Mouse (Mus musculus) mouse trophoblast stem cell (cell line): Measurements from ENCODE around the gene Dner.

Source experiments
- in situ Hi-C, 2 experiments: fragments of 300-500 bp; cut with MseI, MboI; formaldehyde crosslinking; loops; 2 replicates in 1 of 2; 3 replicates in 1 of 2; pipeline ENCODE4 v1.15.1; 2025

The Dner gene

GRCm38 (mm10) chr1:84402154-84402553 is 293.9 kb downstream of the Dner start:
- in situ Hi-C loops, result no loop called here

GRCm38 (mm10) chr1:84399671-84400070 is 296.4 kb downstream of the Dner start:
- in situ Hi-C loops, result no loop called here

GRCm38 (mm10) chr1:84399118-84399517 is 296.9 kb downstream of the Dner start:
- in situ Hi-C loops, result no loop called here

- in situ Hi-C loops, result no loop called here
Measured at GRCm38 (mm10) chr1:84396787-84397186, 299.2 kb downstream of the Dner start.

- in situ Hi-C loops, result no loop called here
Measured at GRCm38 (mm10) chr1:84395928-84396327, 300.1 kb downstream of the Dner start.

GRCm38 (mm10) chr1:84390961-84391360 is 305.1 kb downstream of the Dner start:
- in situ Hi-C loops, result no loop called here

GRCm38 (mm10) chr1:84387616-84388015 is 308.4 kb downstream of the Dner start:
- in situ Hi-C loops, result no loop called here

GRCm38 (mm10) chr1:84386481-84387146 is 309.4 kb downstream of the Dner start:
- in situ Hi-C loops, result no loop called here

- in situ Hi-C loops, result no loop called here
Measured at GRCm38 (mm10) chr1:84382709-84383108, 313.3 kb downstream of the Dner start.

GRCm38 (mm10) chr1:84382064-84382463 is 314.0 kb downstream of the Dner start:
- in situ Hi-C loops, result no loop called here

- in situ Hi-C loops, result no loop called here
Measured at GRCm38 (mm10) chr1:84380895-84381294, 315.1 kb downstream of the Dner start.

GRCm38 (mm10) chr1:84367733-84368132 is 328.3 kb downstream of the Dner start:
- in situ Hi-C loops, result no loop called here

- in situ Hi-C loops, result no loop called here
Measured at GRCm38 (mm10) chr1:84366553-84366952, 329.5 kb downstream of the Dner start.

GRCm38 (mm10) chr1:84363967-84364366 is 332.1 kb downstream of the Dner start, which contains the start of gene Pid1:
Gene Pid1, minus strand, starts transcription at chr1:84364180.
- in situ Hi-C loops, result no loop called here

- in situ Hi-C loops, result no loop called here
Measured at GRCm38 (mm10) chr1:84362709-84363617, 333.1 kb downstream of the Dner start.

GRCm38 (mm10) chr1:84362209-84362608 is 333.8 kb downstream of the Dner start:
- in situ Hi-C loops, result no loop called here

GRCm38 (mm10) chr1:84361389-84361788 is 334.6 kb downstream of the Dner start:
- in situ Hi-C loops, result no loop called here

GRCm38 (mm10) chr1:84359611-84360500 is 336.2 kb downstream of the Dner start:
- in situ Hi-C loops, result no loop called here

GRCm38 (mm10) chr1:84357216-84357615 is 338.8 kb downstream of the Dner start:
- in situ Hi-C loops, result no loop called here

GRCm38 (mm10) chr1:84350262-84350661 is 345.8 kb downstream of the Dner start:
- in situ Hi-C loops, result no loop called here

- in situ Hi-C loops, result no loop called here
Measured at GRCm38 (mm10) chr1:84347796-84348476, 348.1 kb downstream of the Dner start.
